Mouse (Mus musculus) neutrophil, adult 5-6 weeks (primary cell): Measurements from ENCODE around the gene Kbtbd7. TPM values are rescaled to one million over a fixed set of nuclear protein-coding genes. Genes with fewer than 3 reads are reported as not detected.
"Not testable (repeated sequence)": the region's sequence is repeated elsewhere in the genome, so short reads cannot be mapped to it uniquely, and the experiment has no call there.

Experiments used
- ATAC-seq: fragments of 151-379, 151-347 bp; 2 replicates; pipeline ENCODE4 v1.8.0; 2017; ENCODE audit warnings: mild to moderate bottlenecking, moderate TSS enrichment; ENCODE audit not compliant: insufficient number of reproducible peaks, poor library complexity, low FRiP score, severe bottlenecking; ENCODE audit errors: extremely low read depth
- total RNA-seq: library from RNA; stranded (forward); fragments of 200-1000 nt; gene quantifications from 2 replicates; pipeline ENCODE4 v1.2.3, GENCODE M21; 2017

The Kbtbd7 gene
- 27.3 and 32.1 TPM in 2 replicates for total RNA-seq

- peak; percentile 98 for ATAC-seq
These were observed at the start of gene Kbtbd7 for GRCm38 (mm10) chr14:79425979-79426729. Gene Kbtbd7 (plus strand): TSS chr14:79426511.

GRCm38 (mm10) chr14:79377041-79377440 is 49.3 kb upstream of the Kbtbd7 start:
- no peak for ATAC-seq

- ATAC-seq, result no peak
These were observed 43.2 kb upstream of the Kbtbd7 start for GRCm38 (mm10) chr14:79383120-79383519.

GRCm38 (mm10) chr14:79388304-79388703 is 38.0 kb upstream of the Kbtbd7 start:
- ATAC-seq, result no peak

GRCm38 (mm10) chr14:79389438-79390264 is 36.7 kb upstream of the Kbtbd7 start:
- ATAC-seq, result no peak

- ATAC-seq, result peak; percentile 86
These were observed 35.9 kb upstream of the Kbtbd7 start, which contains the start of gene Naa16 for GRCm38 (mm10) chr14:79390265-79390926. Gene Naa16 (minus strand): TSS chr14:79390778.

GRCm38 (mm10) chr14:79393289-79393688 is 33.0 kb upstream of the Kbtbd7 start:
- ATAC-seq, result no peak

GRCm38 (mm10) chr14:79394564-79394963 is 31.7 kb upstream of the Kbtbd7 start:
- peak; percentile 76 for ATAC-seq

- peak; percentile 79 for ATAC-seq
These were observed 28.8 kb upstream of the Kbtbd7 start, which contains the start of gene Mtrf1 for GRCm38 (mm10) chr14:79397321-79398122. Gene Mtrf1 (plus strand): TSS chr14:79397772.

- ATAC-seq, result no peak
These were observed 18.7 kb upstream of the Kbtbd7 start for GRCm38 (mm10) chr14:79407641-79408040.

- no peak for ATAC-seq
These were observed 17.0 kb upstream of the Kbtbd7 start for GRCm38 (mm10) chr14:79409278-79409830.

GRCm38 (mm10) chr14:79410662-79411061 is 15.6 kb upstream of the Kbtbd7 start:
- ATAC-seq, result no peak

- no peak for ATAC-seq
These were observed 13.2 kb upstream of the Kbtbd7 start for GRCm38 (mm10) chr14:79413121-79413520.

GRCm38 (mm10) chr14:79420083-79420685 is 6.1 kb upstream of the Kbtbd7 start:
- no peak for ATAC-seq

GRCm38 (mm10) chr14:79426730-79427365 is 537 bp downstream of the Kbtbd7 start:
- not testable (repeated sequence) for ATAC-seq

- ATAC-seq, result no peak
These were observed 7.8 kb downstream of the Kbtbd7 start for GRCm38 (mm10) chr14:79434068-79434467.

GRCm38 (mm10) chr14:79440655-79441054 is 14.3 kb downstream of the Kbtbd7 start:
- no peak for ATAC-seq
